ENCODE assay signal across 8 mouse cellular contexts in genomic region chr10:67004527-67005042, GRCm38 (mm10).
DNase-seq lines count a peak whose midpoint lies in the region; ATAC-seq and TF ChIP-seq lines count a peak whose summit lies in the region.

No protein-coding gene starts in this region.

- peaks cover 28% of the 10 kb centered on the region for H3K4me1 ChIP-seq in embryonic facial prominence, embryonic 12.5 days
- H3K4me1 ChIP-seq in hindbrain, embryonic 10.5 days (replicated peaks), result peaks cover 37% of the 10 kb centered on the region
- peaks cover 32% of the 10 kb centered on the region for H3K4me1 ChIP-seq in midbrain, embryonic 10.5 days
- H3K4me1 ChIP-seq in thymus, adult 2 months (replicated peaks; ENCODE audit: control insufficient read depth, insufficient read depth, low read length), result peaks cover 5% of the 10 kb centered on the region

- peak overlapping the region; percentile 12; the same call in 1 of the 2 replicates for H3K4me3 ChIP-seq in embryonic facial prominence, embryonic 12.5 days
- H3K4me3 ChIP-seq in hindbrain, embryonic 10.5 days, result peak overlapping the region; percentile 46
- peak overlapping the region; percentile 51 for H3K4me3 ChIP-seq in midbrain, embryonic 10.5 days
- peak overlapping the region; percentile 27 for H3K4me3 ChIP-seq in thymus, adult 2 months (ENCODE audit: control insufficient read depth, insufficient read depth, low read length)

- no peak overlapping the region for H3K9ac ChIP-seq in embryonic facial prominence, embryonic 12.5 days

- peak overlapping the region; percentile 94 for H3K27ac ChIP-seq in embryonic facial prominence, embryonic 12.5 days
- H3K27ac ChIP-seq in hindbrain, embryonic 10.5 days, result peak overlapping the region; percentile 89
- H3K27ac ChIP-seq in midbrain, embryonic 10.5 days (replicated peaks), result peak overlapping the region; percentile 84
- H3K27ac ChIP-seq in thymus, adult 2 months (ENCODE audit: control insufficient read depth, insufficient read depth, low read length), result no peak overlapping the region; the same call in 1 of the 2 replicates

- peak; percentile 33 to 81 for DNase-seq in left cerebral cortex, postnatal 25 days (ENCODE audit: low spot score in 2 of 2)
- DNase-seq in left cerebral cortex, adult 11 months (ENCODE audit: low spot score), result no peak
- peak; percentile 38 for DNase-seq in hindbrain, embryonic 10.5 days (ENCODE audit: low spot score)
- peak; percentile 28 to 35 for DNase-seq in left cerebral cortex, postnatal 36 days (ENCODE audit: low spot score in 2 of 2)
- DNase-seq in midbrain, embryonic 10.5 days (ENCODE audit: low spot score), result peak; percentile 23
- DNase-seq in thymus, adult 2 months, result peak; percentile 40
- DNase-seq in cerebellum, adult 9-11 months, result no peak

- ATAC-seq in embryonic facial prominence, embryonic 12.5 days (ENCODE audit: insufficient number of reproducible peaks, insufficient read depth, low FRiP score, low TSS enrichment), result no peak

- no peaks in the 10 kb centered on the region for H3K36me3 ChIP-seq in embryonic facial prominence, embryonic 12.5 days
- no peaks in the 10 kb centered on the region for H3K36me3 ChIP-seq in hindbrain, embryonic 10.5 days
- H3K36me3 ChIP-seq in midbrain, embryonic 10.5 days, result no peaks in the 10 kb centered on the region
- no peaks in the 10 kb centered on the region for H3K36me3 ChIP-seq in thymus, adult 2 months (ENCODE audit: control insufficient read depth, insufficient read depth, low read length)

- no peaks in the 10 kb centered on the region for H3K27me3 ChIP-seq in embryonic facial prominence, embryonic 12.5 days
- no peaks in the 10 kb centered on the region for H3K27me3 ChIP-seq in hindbrain, embryonic 10.5 days (ENCODE audit: insufficient read depth, poor library complexity, severe bottlenecking)
- peaks cover 13% of the 10 kb centered on the region; the same call in 1 of the 2 replicates for H3K27me3 ChIP-seq in midbrain, embryonic 10.5 days (ENCODE audit: low read depth, poor library complexity, severe bottlenecking)
- no peaks in the 10 kb centered on the region; the same call in 1 of the 2 replicates for H3K27me3 ChIP-seq in thymus, adult 2 months (ENCODE audit: control insufficient read depth, insufficient read depth, low read length)

- H3K4me2 ChIP-seq in embryonic facial prominence, embryonic 12.5 days (replicated peaks), result peak overlapping the region; percentile 54

- TF ChIP-seq CTCF in thymus, adult 2 months (IDR thresholded peaks at IDR 0.05; ENCODE audit: borderline replicate concordance, control insufficient read depth, extremely low read depth, insufficient read depth, low read length, poor library complexity), result no peak

- intact Hi-C loops in left cerebral cortex, postnatal 25 days (cut with DNase I), result loop anchor here (2.0 to 5.0 kb wide), 4 partner anchors 52 to 118 kb away; partner anchors contain the start of genes Jmjd1c and Reep3
- intact Hi-C loops in left cerebral cortex, postnatal 36 days (cut with DNase I), result loop anchor here (2.0 to 5.0 kb wide), 2 partner anchors 82 to 92 kb away; partner anchors contain the start of genes Jmjd1c and Reep3

- no peaks in the 10 kb centered on the region for H3K9me3 ChIP-seq in embryonic facial prominence, embryonic 12.5 days
- H3K9me3 ChIP-seq in hindbrain, embryonic 10.5 days, result 0 out of 2 replicates have a peak, but pooled peaks cover 2% of the 10 kb centered on the region
- peaks cover 9% of the 10 kb centered on the region; the same call in 1 of the 2 replicates for H3K9me3 ChIP-seq in midbrain, embryonic 10.5 days (replicated peaks)

- no peak for TF ChIP-seq POLR2A in thymus, adult 2 months (IDR thresholded peaks at IDR 0.05; ENCODE audit: control insufficient read depth, extremely low read depth, insufficient read depth, low read length, poor library complexity)

- 3% methylated on average over 12 of the region's 12 CpGs for WGBS in embryonic facial prominence, embryonic 12.5 days
- WGBS in hindbrain, embryonic 10.5 days, result 5% methylated on average over 12 of the region's 12 CpGs
- whole genome bisulfite sequencing in midbrain, embryonic 10.5 days, result 6% methylated on average over 12 of the region's 12 CpGs
- 4% methylated on average over 12 of the region's 12 CpGs for WGBS in thymus, adult 2 months

Comparison
In these comparisons a context has a peak if more than half of its experiments do, and no peak if none do; other contexts are left out.
1. DNase-seq: peak in left cerebral cortex, postnatal 25 days (2 of 2), hindbrain, embryonic 10.5 days (single experiment), left cerebral cortex, postnatal 36 days (2 of 2), midbrain, embryonic 10.5 days (single experiment) and thymus, adult 2 months (single experiment); none in left cerebral cortex, adult 11 months (single experiment) and cerebellum, adult 9-11 months (single experiment).
2. Peak in every context shown above with its lines, with median percentiles within 50 percentile points of each other: H3K4me3 ChIP-seq.